Mouse (Mus musculus): ENCODE results near the gene Omp. TPM values are rescaled to one million over a fixed set of nuclear protein-coding genes. Genes with fewer than 3 reads are reported as not detected.

Omp gene
- total RNA-seq, 2 experiments from 2014 or later, result 0.60 to 0.66 TPM

DNA sequence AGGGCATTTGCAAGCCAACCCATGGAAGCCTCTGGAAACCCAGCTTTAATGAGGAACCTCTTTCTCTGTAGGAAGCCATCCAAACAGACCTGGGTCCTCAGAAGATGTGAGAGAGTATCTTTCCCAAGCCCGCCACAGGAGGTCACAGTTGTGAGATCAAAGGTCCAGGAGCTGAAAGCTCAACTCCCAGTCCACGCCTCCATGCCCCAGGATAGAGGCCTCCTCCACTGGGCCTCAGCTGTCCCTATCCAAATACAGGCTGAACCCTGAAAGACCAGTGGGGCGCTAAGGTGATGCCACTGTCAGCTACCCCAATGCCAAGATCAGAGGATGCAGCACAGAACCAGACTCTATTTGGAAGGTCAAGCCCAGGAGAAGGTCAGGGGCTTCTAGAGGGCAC is 2.7 kb downstream of the Omp start:
- DNase-seq (ENCODE audit: low spot score in 2 of 2), result no peak

DNA sequence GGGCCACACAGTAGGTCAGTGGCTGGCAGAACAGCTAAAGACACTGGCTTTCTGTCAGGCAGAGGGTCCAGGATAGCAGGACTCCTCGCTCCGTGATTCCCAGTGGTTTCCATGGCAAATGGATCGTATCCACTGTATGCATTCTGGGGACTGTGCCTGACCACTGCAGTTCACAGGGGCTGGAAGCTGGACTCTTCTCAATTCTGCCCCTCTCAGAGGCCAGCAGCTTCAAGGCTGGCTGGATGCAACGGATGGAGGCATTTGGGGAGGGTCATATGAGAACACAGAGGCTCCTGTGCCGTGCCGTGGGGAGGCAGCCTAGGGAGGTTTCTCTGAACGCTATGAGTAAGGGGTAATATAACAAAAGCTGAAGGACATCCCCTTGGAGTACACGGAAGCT is 3.1 kb downstream of the Omp start:
- no peak for DNase-seq (ENCODE audit: low spot score in 2 of 2)

DNA sequence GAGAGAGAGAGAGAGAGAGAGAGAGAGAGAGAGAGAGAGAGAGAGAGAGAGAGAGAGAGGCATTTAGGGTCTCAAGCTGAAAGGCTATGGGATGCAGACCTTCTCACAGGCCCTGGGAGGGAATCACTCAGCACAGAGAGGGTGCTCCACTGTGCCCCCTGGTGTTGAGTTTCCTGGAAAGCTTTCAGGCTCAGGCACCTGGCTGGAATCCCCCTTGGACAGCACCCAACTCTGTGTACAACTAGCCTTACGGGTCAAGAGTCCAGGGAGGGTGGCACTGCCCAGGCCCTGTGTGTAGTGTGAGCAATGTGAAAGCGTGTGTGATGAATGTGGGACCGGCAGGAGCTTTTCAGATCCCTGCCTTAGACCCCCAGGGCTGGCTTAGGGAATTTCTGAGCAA is 4.1 kb downstream of the Omp start:
- no peak for DNase-seq (ENCODE audit: low spot score in 2 of 2)

DNA sequence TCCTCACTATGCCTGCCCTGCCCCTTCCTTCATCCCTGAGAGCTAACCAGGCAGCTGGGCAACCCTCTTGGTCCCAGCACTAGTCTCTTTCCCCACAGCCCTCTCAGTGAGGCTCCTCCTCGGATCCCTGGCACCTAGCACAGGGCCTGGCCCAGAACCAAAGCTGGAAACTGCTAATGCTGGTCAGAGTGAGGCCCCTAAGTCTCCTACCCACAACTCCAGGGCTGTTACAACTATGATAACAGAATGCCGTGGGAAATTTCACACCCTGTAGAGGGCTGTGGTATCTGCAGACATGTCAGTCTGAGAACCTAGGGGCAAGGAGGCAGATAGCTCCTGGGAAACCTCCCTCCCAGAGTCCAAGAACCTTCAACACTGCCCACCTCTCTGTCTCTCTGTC is 4.7 kb downstream of the Omp start:
- DNase-seq (ENCODE audit: low spot score in 2 of 2), result no peak

DNA sequence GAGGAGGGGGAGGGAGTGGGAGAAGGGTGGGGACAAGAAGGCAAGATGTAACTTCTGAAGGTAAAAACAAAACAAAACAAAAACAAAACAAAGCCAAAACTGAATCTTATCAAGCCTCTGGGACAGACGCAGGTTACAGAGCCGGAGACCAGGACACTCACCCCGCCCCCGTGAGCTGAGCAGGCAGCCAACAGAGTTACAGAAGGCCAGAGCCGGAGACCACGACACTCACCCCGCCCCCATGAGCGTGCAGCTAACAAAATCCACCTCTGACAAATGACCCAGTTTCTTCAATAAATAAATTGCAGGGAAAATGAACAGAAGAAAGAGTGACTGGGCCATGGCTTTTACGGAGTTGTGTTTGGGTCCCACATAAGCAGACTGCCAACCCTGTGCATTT is 6.1 kb downstream of the Omp start:
- no peak for DNase-seq (ENCODE audit: low spot score in 2 of 2)

DNA sequence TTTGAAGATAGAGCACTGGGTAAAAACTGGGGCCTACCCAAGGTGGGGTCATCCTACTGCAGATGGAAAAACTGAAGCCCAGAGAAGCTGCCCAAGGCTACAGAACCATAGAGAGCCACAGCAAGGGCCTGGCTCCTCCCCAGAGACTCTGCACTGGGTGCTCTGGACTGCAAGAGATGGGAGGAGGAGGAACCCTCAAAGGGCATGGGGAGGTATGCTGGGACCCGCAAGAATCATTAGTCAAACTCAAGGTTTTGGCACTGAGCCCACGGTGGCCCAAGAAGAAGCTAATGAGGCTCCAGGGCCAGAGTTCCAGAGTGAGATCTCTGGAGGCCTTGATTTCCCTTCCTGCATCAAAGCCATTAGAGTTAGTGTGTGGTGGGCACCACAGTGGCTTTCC is 7.3 kb downstream of the Omp start:
- no peak for DNase-seq (ENCODE audit: low spot score in 2 of 2)

DNA sequence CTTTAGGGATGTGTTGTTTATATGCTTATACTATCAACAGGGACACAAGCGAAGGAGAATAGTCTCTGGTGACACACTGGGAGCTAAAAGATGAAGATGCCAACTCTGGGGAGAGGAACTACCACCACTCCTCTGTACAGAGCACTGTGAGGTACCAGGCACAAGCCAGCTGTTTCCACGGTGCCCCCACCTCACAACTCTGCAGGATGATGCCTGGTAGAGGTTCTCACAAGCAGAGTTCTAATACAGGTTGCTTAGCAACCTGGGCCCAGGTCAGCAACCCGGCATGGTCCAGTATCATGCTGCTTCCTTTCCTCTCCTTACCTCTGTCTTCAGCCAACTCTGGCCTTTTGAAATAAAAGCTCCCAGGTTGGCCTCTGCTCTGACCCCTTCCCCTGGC is 7.7 kb downstream of the Omp start:
- no peak for DNase-seq (ENCODE audit: low spot score in 2 of 2)

DNA sequence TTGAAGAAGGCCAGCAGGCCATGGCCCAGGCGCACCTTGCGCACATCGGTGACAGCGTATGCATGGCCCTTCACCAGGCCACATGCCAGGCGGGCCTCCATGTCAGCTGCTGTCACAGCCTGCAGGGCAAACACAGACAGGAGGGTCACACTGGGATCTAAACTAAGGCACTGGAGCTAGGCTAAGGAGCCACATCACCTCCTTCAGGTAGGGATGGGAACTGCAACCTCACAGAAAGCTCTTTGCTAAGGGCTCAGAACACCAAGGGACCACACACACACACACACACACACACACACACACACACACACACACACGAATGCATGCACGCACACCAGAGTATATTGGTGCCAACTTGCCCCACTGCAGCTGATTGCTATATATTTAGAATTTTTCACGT is 13.6 kb downstream of the Omp start:
- DNase-seq (ENCODE audit: low spot score in 2 of 2), result no peak

DNA sequence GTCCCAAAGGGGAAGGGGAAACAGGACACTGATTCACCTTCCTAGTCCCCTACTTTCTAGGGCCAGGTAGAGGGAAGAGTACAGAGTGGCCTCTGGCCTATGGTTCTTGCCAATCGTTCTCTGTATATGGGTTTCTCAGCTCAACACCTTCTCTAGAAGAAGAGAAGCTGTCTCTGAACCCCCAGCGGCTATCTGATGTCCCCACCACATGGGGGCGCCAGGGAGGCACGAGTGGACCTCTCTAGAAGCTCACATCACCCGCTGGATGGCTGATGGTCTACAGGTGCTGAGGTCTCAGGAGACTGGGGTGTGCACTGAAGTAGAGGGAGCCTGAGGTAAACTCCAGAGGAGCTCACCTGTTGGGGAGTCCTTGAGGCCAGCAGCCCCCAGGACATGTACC is 19.8 kb downstream of the Omp start:
- peak; percentile 37 to 50 for DNase-seq (ENCODE audit: low spot score in 2 of 2)

DNA sequence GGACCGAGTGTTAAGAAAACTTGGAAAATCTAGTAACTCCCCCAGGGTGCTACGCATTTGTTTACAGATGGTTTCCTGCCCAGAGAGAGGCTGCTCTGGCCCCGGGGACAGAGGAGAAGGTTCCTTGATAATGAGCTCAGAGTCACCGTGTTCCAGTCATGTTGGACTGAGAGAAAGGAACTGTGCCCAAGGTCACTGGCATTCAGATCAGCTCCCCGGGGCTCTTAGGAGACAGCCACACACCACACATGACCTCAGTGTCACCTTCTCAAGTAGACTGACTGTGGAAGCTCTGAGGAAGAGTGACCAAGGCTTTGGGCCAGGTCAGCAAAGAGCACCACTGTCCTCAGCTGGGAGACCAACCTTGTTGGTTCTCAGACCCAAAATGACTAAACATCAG is 20.6 kb downstream of the Omp start:
- DNase-seq (ENCODE audit: low spot score in 2 of 2), result no peak

DNA sequence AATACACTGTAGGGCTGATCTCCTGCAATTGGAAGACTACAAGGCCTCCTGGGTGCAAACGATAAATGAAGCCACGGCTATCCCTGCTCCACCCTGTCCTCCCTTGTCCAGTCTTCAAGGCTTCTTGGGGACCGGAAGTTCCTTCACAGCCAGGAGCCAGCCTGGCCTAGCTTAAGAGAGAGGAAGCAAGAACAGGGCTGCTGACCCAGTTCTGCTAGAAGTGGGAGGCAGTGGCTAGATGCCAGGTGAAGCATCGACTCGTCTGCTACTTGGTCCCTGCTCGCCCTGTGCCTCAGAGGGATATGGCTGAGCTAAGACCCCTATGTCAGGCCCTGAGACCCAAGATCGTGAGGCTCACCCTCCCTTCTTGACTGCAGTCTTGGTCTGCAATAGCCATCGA is 23.6 kb downstream of the Omp start:
- DNase-seq (ENCODE audit: low spot score in 2 of 2), result peak; percentile 28 to 31

DNA sequence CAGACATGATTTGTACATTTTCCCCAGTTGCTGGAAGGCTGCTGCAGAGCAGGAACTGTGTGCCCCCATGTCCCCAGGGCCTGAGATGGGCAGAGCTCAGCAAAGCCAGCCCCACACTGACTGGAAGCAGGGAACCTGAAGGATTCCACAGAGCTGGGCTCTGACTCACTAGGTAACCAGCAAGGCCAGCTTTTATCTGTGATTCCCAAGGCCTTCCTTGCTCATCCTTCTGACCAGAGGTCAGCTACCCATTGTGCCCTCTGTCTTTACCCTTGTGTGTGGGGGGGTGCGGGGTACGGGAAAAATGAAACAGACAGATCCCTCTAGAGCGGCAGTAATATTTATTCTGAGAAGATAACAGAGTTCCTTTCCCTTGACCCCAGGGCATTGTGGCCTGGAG is 24.1 kb downstream of the Omp start:
- DNase-seq (ENCODE audit: low spot score in 2 of 2), result no peak

DNA sequence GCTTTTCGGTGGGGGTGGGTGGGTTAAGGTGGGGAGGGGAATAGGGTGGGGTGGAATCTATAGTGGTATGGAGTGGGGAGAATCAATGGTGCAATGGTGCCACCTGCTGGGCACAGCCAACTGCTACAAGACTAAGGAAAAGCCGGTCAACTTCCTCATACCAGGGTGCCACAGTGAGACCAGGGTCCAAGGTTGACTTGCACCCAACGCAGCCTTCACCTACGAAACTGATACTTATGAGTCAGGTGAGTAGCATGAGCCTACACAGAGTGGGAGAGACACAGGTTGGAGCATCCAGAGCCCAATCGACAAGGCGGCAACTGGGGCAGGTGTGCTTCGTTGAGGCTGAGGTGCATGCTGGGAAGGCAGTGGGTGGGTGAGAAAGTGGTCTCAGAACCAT is 25.0 kb downstream of the Omp start:
- peak; percentile 76 to 79 for DNase-seq (ENCODE audit: low spot score in 2 of 2)

DNA sequence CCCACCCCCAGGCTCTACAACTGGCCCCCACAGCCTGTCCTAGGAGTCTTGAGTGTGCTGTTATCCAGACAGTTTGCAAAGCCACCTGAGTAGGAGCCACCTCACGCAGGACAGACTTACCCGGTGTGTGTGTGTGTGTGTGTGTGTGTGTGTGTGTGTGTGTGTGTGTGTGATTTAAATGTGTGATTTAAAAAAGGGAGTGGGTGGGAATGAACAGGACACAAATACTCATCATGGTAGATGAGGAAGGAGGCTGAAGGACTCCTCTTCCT is 25.4 kb downstream of the Omp start:
- DNase-seq (ENCODE audit: low spot score in 2 of 2), result no peak

DNA sequence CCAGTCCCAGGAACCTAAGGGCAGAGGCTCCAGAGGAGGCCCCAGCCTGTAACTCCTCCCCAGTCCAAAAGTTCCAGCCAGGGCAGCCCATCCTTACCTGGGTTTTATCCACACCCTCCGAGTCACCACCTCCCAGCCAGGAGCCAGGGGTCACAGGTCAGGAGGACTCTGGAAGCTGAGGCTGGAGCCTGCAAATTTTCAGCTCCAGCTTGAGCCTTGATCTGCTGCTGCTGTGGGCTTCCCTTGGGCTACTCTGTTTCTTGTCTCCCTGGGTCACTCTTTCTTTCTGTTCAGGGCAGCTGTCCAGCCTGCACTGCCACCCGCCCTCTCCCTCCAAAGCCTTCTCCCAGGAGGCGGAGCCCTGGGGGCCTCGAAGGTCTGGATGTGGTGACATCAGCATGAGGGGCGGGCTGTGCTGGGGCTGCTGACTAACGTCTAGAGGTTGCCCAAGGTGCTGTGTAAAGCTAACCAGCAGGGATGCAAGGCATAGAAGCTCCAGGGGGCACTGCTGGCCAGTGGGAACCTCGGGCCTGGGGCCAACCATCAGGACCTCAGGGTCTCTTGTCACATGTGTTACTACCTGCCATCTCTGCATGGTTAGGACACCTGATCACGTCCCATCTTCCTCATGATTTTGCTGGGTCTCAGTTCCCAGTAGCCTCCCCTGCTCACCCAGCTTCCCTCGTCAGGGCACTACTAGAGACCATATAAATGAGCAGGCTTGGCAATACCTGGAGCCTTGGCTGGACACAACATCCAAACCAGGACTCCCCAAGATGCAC is 25.9 kb downstream of the Omp start, which contains the start of gene Myo7a:
Gene Myo7a, minus strand, starts transcription at position 346 of the 782 bp plus-strand sequence.
- DNase-seq (ENCODE audit: low spot score in 2 of 2), result no peak

DNA sequence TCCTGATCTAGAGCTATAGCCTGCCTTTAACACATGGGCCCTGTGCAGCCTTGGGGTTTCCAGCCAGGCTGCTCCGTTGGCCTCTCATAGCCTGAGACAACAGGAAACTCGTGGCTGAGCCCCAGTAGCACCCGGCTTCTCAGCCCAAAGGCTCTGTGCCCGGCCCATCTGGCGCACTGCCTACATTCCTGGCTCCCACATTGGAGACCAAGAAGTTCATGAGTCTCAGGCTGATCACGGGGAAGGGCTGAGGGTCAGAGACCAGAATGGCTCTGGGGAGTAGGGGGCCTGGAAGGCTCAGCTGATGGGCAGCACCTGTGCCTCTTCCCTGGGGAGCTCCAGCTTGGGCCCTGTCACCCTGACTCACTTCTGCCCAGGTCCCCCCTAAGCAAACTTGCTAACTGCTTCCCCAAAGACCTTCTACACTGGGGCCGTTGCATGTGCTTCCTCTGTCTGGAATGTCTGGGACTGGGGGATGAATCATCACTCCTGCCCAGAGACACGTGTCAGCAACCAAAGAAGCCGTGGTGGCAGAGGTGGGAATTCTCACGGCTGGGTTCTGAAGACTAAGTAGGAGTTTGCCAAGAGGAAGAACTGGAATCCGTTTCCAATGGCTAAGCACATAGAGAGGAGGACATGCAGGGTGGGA is 28.2 kb downstream of the Omp start:
- DNase-seq (ENCODE audit: low spot score in 2 of 2), result no peak

DNA sequence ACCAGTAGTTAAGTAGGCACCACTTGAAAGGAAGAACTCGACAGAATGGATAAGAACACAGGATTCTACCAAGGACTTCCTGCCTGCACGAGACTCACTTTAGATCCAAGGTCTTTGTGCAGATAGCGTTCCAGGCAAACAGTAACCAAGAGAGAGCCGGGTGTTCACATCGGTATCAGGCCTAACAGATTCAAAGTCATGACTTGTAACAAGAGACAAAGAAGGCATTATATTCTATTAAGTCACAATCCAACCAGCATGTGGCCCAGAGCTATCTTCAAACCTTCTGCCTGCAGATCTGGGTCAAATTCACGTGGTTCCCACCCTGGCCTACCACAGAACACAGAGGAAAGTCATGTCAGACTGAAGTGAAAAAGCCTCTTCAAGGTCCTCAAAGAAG is 30.6 kb downstream of the Omp start:
- DNase-seq (ENCODE audit: low spot score in 2 of 2), result no peak

DNA sequence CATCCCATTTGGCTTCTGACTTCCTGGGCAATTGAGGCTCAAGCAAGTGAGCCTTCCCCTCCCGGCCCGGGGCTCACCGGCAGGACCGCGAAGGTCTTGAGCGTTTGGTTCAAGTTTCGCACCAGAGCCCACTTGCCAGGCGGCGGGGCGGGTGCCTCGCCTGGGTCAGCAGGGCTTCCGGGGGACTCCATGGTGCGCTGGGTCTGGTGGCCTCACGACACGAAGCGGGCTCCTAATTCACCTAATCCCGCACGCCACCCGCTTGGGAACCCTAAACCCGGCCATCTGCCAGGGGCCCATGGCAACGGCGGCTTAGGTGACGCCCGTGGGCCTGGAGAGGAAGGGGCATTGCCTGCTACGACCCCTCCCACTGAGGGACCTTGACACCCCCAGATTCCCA is 34.1 kb downstream of the Omp start:
- no peak for DNase-seq (ENCODE audit: low spot score in 2 of 2)

DNA sequence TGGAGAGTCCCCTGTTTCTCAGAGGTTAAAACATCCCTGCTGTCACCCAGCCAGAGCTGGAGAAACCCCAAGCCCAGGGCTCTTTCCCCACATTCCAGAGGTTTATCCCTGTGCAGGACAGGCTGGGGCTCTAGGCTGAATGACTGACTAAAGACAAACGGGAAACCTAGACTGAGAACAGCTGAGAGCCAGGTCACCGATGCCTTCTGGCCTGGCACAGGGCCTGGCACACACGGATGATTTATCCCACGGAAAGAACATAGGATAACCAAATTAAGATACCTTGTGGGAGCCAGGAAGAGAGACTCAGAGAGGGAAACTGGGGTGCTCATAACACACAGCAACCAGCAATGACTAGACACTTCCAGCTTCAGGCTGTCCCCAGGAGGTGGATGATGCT is 35.5 kb downstream of the Omp start:
- no peak for DNase-seq (ENCODE audit: low spot score in 2 of 2)

DNA sequence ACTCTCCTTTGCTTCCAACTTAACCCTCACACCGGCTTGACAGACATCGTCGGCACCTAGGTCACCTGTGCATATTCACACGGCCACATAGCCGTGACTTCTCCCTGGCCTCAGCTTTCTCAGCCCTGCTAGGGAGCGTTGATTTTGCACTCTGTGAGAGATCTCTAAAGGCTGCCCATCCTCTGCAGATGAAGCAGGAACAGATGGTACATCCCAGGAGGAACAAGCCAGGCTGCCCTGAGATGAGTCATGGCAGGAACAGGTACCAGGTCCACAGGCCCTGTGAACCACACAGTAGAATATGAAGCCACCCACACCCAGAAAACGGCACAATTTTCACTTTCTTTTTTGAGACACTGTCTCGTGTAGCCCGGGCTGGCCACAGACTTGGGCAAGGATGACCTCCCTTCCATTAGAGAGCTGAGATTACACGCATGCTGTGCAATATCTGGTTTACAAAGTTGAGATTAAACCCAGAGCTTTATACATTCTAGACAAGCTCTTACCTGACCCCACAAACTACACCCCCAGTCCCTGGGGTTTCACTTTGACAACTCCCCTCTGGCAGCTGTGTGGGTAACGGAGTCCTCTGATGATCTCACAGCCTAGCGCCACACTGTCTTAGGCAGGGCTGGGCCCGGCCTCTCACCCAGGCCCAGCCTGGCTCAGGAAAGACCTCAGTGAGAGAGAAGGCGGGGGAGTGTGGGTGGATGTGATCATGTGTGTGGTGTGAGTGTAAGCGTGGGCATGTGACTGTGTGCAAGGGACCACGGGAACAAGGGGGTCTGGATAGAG is 36.5 kb downstream of the Omp start:
- DNase-seq (ENCODE audit: low spot score in 2 of 2), result peak; percentile 24 to 44

DNA sequence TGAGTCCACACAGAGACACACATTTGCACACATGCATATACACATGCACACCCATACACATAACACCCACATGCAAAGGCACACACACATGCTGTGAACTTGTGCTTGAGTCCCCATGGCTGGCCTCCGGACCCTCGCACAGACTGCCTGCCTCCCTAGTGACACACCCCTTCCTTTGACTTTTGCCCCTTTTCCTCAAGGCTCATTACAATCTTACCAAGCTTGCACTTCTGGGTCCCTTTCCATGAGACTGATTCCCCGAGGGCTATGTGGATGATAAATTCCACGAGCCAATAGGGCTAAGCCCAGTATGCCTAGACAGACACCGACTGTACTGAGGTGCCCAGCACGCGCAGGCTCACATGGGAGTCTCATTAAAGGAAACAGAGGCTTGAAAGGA is 39.0 kb downstream of the Omp start:
- DNase-seq (ENCODE audit: low spot score in 2 of 2), result no peak

Measured in left cerebral cortex, adult 18-20 months (tissue).